Mouse (Mus musculus): ENCODE measurements at regions not wholly inside any gene's neighbourhood (a gene's known extent, or its start where the extent isn't known, plus 50 kb on each side); places are given as distances from the start of the nearest gene placed in this dataset.

DNA sequence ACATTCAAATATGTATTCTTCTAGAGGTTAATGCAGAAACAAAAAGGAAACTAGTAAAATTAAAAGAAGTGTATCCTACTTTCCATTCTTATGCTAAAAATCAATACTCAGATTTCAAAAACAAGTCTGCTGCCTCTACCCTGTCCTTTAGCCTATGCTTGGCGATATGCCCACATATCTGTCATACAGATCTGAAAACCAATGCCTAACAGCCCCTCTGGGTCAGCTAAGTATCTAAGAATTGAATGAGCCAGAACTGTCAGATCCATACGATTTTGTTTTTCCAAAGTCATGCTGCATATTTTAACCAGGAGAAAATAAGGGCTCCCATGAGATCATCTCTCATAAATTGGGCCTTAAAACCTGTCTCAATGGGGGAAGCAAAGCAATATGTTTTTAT lies 395.7 kb upstream of the Gm10306 start:
- TF ChIP-seq CTCF (IDR thresholded peaks at IDR 0.05; ENCODE audit: low read depth, low read length) (no peak), POLR2A (IDR thresholded peaks at IDR 0.05; ENCODE audit: borderline replicate concordance, low read depth, low read length) (no peak)
